Mouse (Mus musculus): ENCODE data around the gene Ighmbp2. TPM values are rescaled to one million over a fixed set of nuclear protein-coding genes. Genes with fewer than 3 reads are reported as not detected.

Gene Ighmbp2
- total and polyA plus RNA-seq, 3 experiments, result 7.1 to 11.2 (median 10.3) TPM

- H3K79me2 ChIP-seq (replicated peaks; ENCODE audit: control insufficient read depth, extremely low read depth, insufficient read depth, poor library complexity, severe bottlenecking), result no peaks in the 10 kb centered on the region
- H3K9ac ChIP-seq (ENCODE audit: insufficient read depth, low read depth), result no peak overlapping the region
- in situ Hi-C loops (cut with MboI; ENCODE audit: low pct_ligation_motif_present, low pct_unique_long_range_greater_than_20kb, low sequenced_read_pairs) (no loop called here), dilution Hi-C loops (cut with MboI; ENCODE audit: extremely low pct_ligation_motif_present, extremely low pct_unique_long_range_greater_than_20kb, low sequenced_read_pairs) (no loop called here)
- no peak for DNase-seq (ENCODE audit: extremely low read depth)
- no peak for TF ChIP-seq MXI1 (IDR thresholded peaks at IDR 0.05; ENCODE audit: low read depth, low read length)
- TF ChIP-seq JUND (conservative IDR thresholded peaks at IDR 0.05; ENCODE audit: low read depth, low read length), result no peak
- no peak for TF ChIP-seq ELF1 (IDR thresholded peaks at IDR 0.05; ENCODE audit: low read depth, low read length)
- TF ChIP-seq ZNF384 (IDR thresholded peaks at IDR 0.05; ENCODE audit: low read depth, low read length), result no peak
- no peak for TF ChIP-seq EP300 (IDR thresholded peaks at IDR 0.05; ENCODE audit: low read length)
- no peak for TF ChIP-seq ZC3H11A (IDR thresholded peaks at IDR 0.05; ENCODE audit: low read depth, low read length)
- TF ChIP-seq USF1 (IDR thresholded peaks at IDR 0.05; ENCODE audit: low read depth, low read length), result no peak
- no peak for TF ChIP-seq UBTF (IDR thresholded peaks at IDR 0.05; ENCODE audit: low read depth, low read length)
- TF ChIP-seq MAZ (IDR thresholded peaks at IDR 0.05; ENCODE audit: low read depth, low read length), result no peak
- TF ChIP-seq POLR2A (IDR thresholded peaks at IDR 0.05; ENCODE audit: low read depth, low read length), result no peak
- TF ChIP-seq USF2 (conservative IDR thresholded peaks at IDR 0.05; ENCODE audit: low read depth, low read length), result no peak
- no peak for TF ChIP-seq MAFK (IDR thresholded peaks at IDR 0.05; ENCODE audit: insufficient replicate concordance, low read length)
- TF ChIP-seq IRF4 (IDR thresholded peaks at IDR 0.05; ENCODE audit: low read depth, low read length), result no peak
- no peak for TF ChIP-seq ZMIZ1 (IDR thresholded peaks at IDR 0.05; ENCODE audit: low read depth, low read length)
- no peak for TF ChIP-seq HCFC1 (IDR thresholded peaks at IDR 0.05; ENCODE audit: low read depth, low read length)
- TF ChIP-seq SIN3A (IDR thresholded peaks at IDR 0.05; ENCODE audit: low read length), result no peak
- no peak for TF ChIP-seq CHD1 (IDR thresholded peaks at IDR 0.05; ENCODE audit: low read depth, low read length)
- TF ChIP-seq ETS1 (conservative IDR thresholded peaks at IDR 0.05; ENCODE audit: low read depth, low read length), result no peak
- TF ChIP-seq BHLHE40 (IDR thresholded peaks at IDR 0.05; ENCODE audit: low read depth, low read length), result no peak
- no peak for TF ChIP-seq POLR2AphosphoS2 (IDR thresholded peaks at IDR 0.05; ENCODE audit: low read depth, low read length)
- no peaks in the 10 kb centered on the region for H3K9me3 ChIP-seq (replicated peaks; ENCODE audit: low read length)
- H3K4me2 ChIP-seq (ENCODE audit: insufficient read depth, low read depth, poor library complexity, severe bottlenecking), result no peak overlapping the region
- H3K4me1 ChIP-seq (ENCODE audit: control insufficient read depth in 1 of 2, insufficient read depth in 2 of 2), result no peaks in the 10 kb centered on the region
- H3K36me3 ChIP-seq (replicated peaks in 1 of 2; ENCODE audit: control insufficient read depth in 1 of 2, insufficient read depth in 1 of 2, low read length in 1 of 2), result peaks cover 93 to 97% of the 10 kb centered on the region in 2 experiments
- no peaks in the 10 kb centered on the region for H3K27me3 ChIP-seq (replicated peaks)
- H3K27ac ChIP-seq (ENCODE audit: insufficient read depth, low read depth), result no peak overlapping the region
- H3K4me3 ChIP-seq (replicated peaks in 1 of 3; ENCODE audit: low read depth in 2 of 3, low read length in 2 of 3, poor library complexity in 1 of 3), result no peak overlapping the region
These were observed 13.0 kb downstream of the Ighmbp2 start for GRCm38 (mm10) chr19:3269803-3270202.

- H3K4me1 ChIP-seq (ENCODE audit: control insufficient read depth in 1 of 2, insufficient read depth in 2 of 2), result no peaks in the 10 kb centered on the region
- no peak overlapping the region for H3K4me2 ChIP-seq (ENCODE audit: insufficient read depth, low read depth, poor library complexity, severe bottlenecking)
- H3K9ac ChIP-seq (ENCODE audit: insufficient read depth, low read depth), result no peak overlapping the region
- H3K9me3 ChIP-seq (replicated peaks; ENCODE audit: low read length), result no peaks in the 10 kb centered on the region
- in situ Hi-C loops (cut with MboI; ENCODE audit: low pct_ligation_motif_present, low pct_unique_long_range_greater_than_20kb, low sequenced_read_pairs) (no loop called here), dilution Hi-C loops (cut with MboI; ENCODE audit: extremely low pct_ligation_motif_present, extremely low pct_unique_long_range_greater_than_20kb, low sequenced_read_pairs) (no loop called here)
- H3K4me3 ChIP-seq (replicated peaks in 1 of 3; ENCODE audit: low read depth in 2 of 3, low read length in 2 of 3, poor library complexity in 1 of 3), result no peak overlapping the region
- peaks cover 93 to 97% of the 10 kb centered on the region in 2 experiments for H3K36me3 ChIP-seq (replicated peaks in 1 of 2; ENCODE audit: control insufficient read depth in 1 of 2, insufficient read depth in 1 of 2, low read length in 1 of 2)
- H3K79me2 ChIP-seq (replicated peaks; ENCODE audit: control insufficient read depth, extremely low read depth, insufficient read depth, poor library complexity, severe bottlenecking), result no peaks in the 10 kb centered on the region
- no peaks in the 10 kb centered on the region for H3K27me3 ChIP-seq (replicated peaks)
- no peak for DNase-seq (ENCODE audit: extremely low read depth)
- TF ChIP-seq JUND (conservative IDR thresholded peaks at IDR 0.05; ENCODE audit: low read depth, low read length) (no peak), GABPA (IDR thresholded peaks at IDR 0.05; ENCODE audit: insufficient replicate concordance, low read depth, low read length) (no peak), PAX5 (IDR thresholded peaks at IDR 0.05; ENCODE audit: low read length) (no peak), MAZ (IDR thresholded peaks at IDR 0.05; ENCODE audit: low read depth, low read length) (no peak), ZNF384 (IDR thresholded peaks at IDR 0.05; ENCODE audit: low read depth, low read length) (no peak), RAD21 (IDR thresholded peaks at IDR 0.05; ENCODE audit: low read depth, low read length) (no peak), BHLHE40 (IDR thresholded peaks at IDR 0.05; ENCODE audit: low read depth, low read length) (no peak), ETS1 (conservative IDR thresholded peaks at IDR 0.05; ENCODE audit: low read depth, low read length) (no peak), IRF4 (IDR thresholded peaks at IDR 0.05; ENCODE audit: low read depth, low read length) (no peak), USF2 (conservative IDR thresholded peaks at IDR 0.05; ENCODE audit: low read depth, low read length) (no peak), SIN3A (IDR thresholded peaks at IDR 0.05; ENCODE audit: low read length) (no peak)
- no peak overlapping the region for H3K27ac ChIP-seq (ENCODE audit: insufficient read depth, low read depth)
These were observed 13.5 kb downstream of the Ighmbp2 start for GRCm38 (mm10) chr19:3269279-3269678.

Data from CH12.LX (cell line).